Mouse (Mus musculus): ENCODE data around the gene Hnrnpm. TPM values are rescaled to one million over a fixed set of nuclear protein-coding genes. Genes with fewer than 3 reads are reported as not detected.

Gene Hnrnpm
- total and polyA plus RNA-seq, 2 experiments, result 33.6 to 53.7 TPM

DNA sequence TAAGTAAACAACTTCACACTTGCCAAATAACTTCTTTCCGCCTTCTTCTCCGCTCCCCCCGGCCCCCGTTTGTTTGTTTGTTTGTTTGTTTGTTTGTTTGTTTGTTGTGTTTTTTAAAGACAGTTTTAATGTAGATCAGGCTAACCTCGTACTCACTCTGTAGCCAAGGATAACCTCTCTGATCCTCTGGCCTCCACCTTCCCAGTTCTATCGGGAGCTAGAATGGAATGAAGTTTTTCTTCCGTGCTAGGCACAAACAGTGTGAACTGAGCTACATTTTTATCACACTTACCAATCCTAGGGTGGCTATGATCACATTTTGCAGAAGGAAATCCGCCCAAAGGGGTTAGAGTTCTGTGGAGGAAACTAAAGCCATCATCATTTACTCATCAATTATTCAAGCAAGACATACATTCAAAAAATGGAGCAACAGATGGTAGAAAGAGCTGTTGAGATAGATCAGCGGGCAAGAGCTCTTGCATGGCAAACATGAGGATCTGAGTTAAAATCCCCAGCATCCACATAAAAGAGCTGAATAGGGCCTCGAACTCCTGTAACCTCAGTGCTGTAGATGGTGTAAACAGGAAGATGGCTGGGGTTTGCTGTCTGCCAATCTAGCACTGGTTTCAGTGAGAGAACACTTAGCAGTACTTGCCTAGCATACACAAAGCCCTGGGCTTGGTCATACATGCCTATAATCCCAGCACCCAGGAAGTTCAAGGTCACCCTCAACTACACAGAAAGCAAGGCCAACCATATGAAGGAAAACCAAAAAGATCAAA lies 32.5 kb upstream of the Hnrnpm start:
- TF ChIP-seq POLR2A (IDR thresholded peaks at IDR 0.05; ENCODE audit: extremely low read depth, insufficient read depth, low read length) (no peak), CTCF (IDR thresholded peaks at IDR 0.05; ENCODE audit: low read depth, low read length) (no peak)
- Histone ChIP-seq H3K27me3 (ENCODE audit: control insufficient read depth, insufficient read depth, low read length) (no peaks in the 10 kb centered on the region), H3K4me1 (ENCODE audit: control insufficient read depth, insufficient read depth, low read length) (peaks cover 10% of the 10 kb centered on the region), H3K79me2 (ENCODE audit: control insufficient read depth, insufficient read depth, low read length) (peaks cover 2% of the 10 kb centered on the region; the same call in 1 of the 2 replicates), H3K36me3 (ENCODE audit: control insufficient read depth, insufficient read depth, low read length) (no peaks in the 10 kb centered on the region), H3K4me3 (ENCODE audit: insufficient read depth, low read depth, low read length) (no peak overlapping the region), H3K27ac (replicated peaks; ENCODE audit: insufficient read depth, low read depth, low read length) (no peak overlapping the region), H3K9ac (ENCODE audit: low read depth, low read length) (no peak overlapping the region)
- DNase-seq (ENCODE audit: extremely low read depth, low read depth, low spot score), result no peak
- WGBS, result 43% methylated on average over 10 of the region's 10 CpGs

DNA sequence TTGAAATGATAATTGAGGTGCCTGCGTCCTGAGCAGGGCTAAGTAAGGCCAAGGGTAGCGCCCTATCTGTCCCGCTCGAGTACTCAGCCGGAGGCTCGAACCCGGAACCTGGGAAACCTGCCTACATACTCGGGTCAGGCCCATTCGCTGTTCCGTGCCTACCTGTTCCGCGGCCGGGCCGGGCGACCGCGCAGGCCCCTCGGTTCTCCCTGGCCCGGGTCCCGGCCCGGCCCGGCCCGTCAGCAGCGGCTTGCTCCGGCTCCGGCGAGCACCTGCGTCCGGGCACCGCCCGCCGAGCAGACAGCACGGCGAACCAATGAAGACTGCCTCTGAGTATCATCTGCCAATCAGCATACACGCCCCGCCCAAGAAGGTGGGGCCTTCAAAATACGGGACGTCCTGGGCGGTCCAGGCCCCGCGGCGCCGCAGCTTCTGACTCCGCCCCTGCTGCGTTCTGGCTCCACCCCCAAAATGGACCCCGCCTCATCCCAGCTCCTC lies 31.8 kb upstream of the Hnrnpm start, which contains the start of gene March2:
March2 (minus strand) TSS at position 287 of the 498 bp plus-strand sequence.
- Histone ChIP-seq H3K79me2 (ENCODE audit: control insufficient read depth, insufficient read depth, low read length) (peaks cover 2% of the 10 kb centered on the region; the same call in 1 of the 2 replicates), H3K27me3 (ENCODE audit: control insufficient read depth, insufficient read depth, low read length) (no peaks in the 10 kb centered on the region), H3K27ac (replicated peaks; ENCODE audit: insufficient read depth, low read depth, low read length) (peak within 1 kb of the TSS; percentile 96), H3K36me3 (ENCODE audit: control insufficient read depth, insufficient read depth, low read length) (no peaks in the 10 kb centered on the region), H3K4me1 (ENCODE audit: control insufficient read depth, insufficient read depth, low read length) (peaks cover 10% of the 10 kb centered on the region), H3K9ac (ENCODE audit: low read depth, low read length) (peak within 1 kb of the TSS; percentile 83), H3K4me3 (ENCODE audit: insufficient read depth, low read depth, low read length) (peak within 1 kb of the TSS; percentile 75)
- DNase-seq (ENCODE audit: extremely low read depth, low read depth, low spot score), result peak; percentile 88
- 1% methylated on average over 46 of the region's 46 CpGs for WGBS
- TF ChIP-seq CTCF (IDR thresholded peaks at IDR 0.05; ENCODE audit: low read depth, low read length) (no peak), POLR2A (IDR thresholded peaks at IDR 0.05; ENCODE audit: extremely low read depth, insufficient read depth, low read length) (peak; percentile 82)

DNA sequence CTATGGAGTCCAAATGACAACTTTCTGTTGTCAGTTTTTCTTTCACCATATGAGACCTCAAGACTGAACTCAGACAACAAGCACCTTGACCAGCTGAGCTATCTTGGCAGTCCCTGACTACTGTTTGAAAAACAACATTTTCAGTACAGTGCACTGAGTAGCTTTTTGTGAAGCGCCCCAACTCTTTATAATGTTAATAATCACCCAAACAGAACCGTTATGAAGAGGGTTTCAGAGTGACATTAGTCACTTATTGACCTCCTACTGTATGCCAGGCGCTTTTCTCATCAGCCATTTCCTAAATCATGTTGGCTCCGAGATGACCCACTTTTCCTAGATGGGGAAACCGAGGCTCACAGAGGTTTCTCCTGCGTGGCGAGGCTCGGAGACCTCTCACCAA lies 31.3 kb upstream of the Hnrnpm start:
- Histone ChIP-seq H3K9ac (ENCODE audit: low read depth, low read length) (peak overlapping the region; percentile 83), H3K27me3 (ENCODE audit: control insufficient read depth, insufficient read depth, low read length) (no peaks in the 10 kb centered on the region), H3K4me3 (ENCODE audit: insufficient read depth, low read depth, low read length) (peak overlapping the region; percentile 75), H3K36me3 (ENCODE audit: control insufficient read depth, insufficient read depth, low read length) (no peaks in the 10 kb centered on the region), H3K4me1 (ENCODE audit: control insufficient read depth, insufficient read depth, low read length) (peaks cover 10% of the 10 kb centered on the region), H3K27ac (replicated peaks; ENCODE audit: insufficient read depth, low read depth, low read length) (peak overlapping the region; percentile 96), H3K79me2 (ENCODE audit: control insufficient read depth, insufficient read depth, low read length) (peaks cover 2% of the 10 kb centered on the region; the same call in 1 of the 2 replicates)
- no peak for TF ChIP-seq POLR2A (IDR thresholded peaks at IDR 0.05; ENCODE audit: extremely low read depth, insufficient read depth, low read length)
- TF ChIP-seq CTCF (IDR thresholded peaks at IDR 0.05; ENCODE audit: low read depth, low read length), result no peak
- under 1% methylated on average over 8 of the region's 8 CpGs for WGBS
- peak; percentile 85 for DNase-seq (ENCODE audit: extremely low read depth, low read depth, low spot score)

DNA sequence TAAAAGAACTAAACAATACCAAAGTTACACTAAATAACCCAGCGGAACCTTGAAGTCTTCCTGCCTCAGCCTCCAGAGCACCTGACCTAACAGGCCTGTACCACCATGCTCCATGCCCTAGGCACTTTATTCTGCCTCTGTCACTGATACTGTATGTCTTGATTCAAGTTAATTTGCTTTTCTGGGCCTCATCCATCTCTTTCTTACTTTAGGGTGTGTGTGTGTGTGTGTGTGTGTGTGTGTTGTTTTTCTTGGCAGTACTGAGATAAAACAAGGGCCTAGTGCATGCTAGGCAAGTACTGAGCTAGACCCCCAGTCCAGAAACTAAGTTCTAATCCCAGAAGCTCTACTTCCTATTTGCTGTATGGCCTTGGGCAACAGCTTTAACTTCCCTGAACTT lies 30.6 kb upstream of the Hnrnpm start:
- DNase-seq (ENCODE audit: extremely low read depth, low read depth, low spot score), result no peak
- Histone ChIP-seq H3K79me2 (ENCODE audit: control insufficient read depth, insufficient read depth, low read length) (peaks cover 2% of the 10 kb centered on the region; the same call in 1 of the 2 replicates), H3K27me3 (ENCODE audit: control insufficient read depth, insufficient read depth, low read length) (no peaks in the 10 kb centered on the region), H3K4me1 (ENCODE audit: control insufficient read depth, insufficient read depth, low read length) (peaks cover 10% of the 10 kb centered on the region), H3K9ac (ENCODE audit: low read depth, low read length) (no peak overlapping the region), H3K4me3 (ENCODE audit: insufficient read depth, low read depth, low read length) (peak overlapping the region; percentile 17; the same call in 1 of the 2 replicates), H3K27ac (replicated peaks; ENCODE audit: insufficient read depth, low read depth, low read length) (peak overlapping the region; percentile 38; the same call in 1 of the 2 replicates), H3K36me3 (ENCODE audit: control insufficient read depth, insufficient read depth, low read length) (no peaks in the 10 kb centered on the region)
- TF ChIP-seq CTCF (IDR thresholded peaks at IDR 0.05; ENCODE audit: low read depth, low read length), result no peak
- no peak for TF ChIP-seq POLR2A (IDR thresholded peaks at IDR 0.05; ENCODE audit: extremely low read depth, insufficient read depth, low read length)
- WGBS, result 96% methylated on average over 1 of the region's 1 CpGs

DNA sequence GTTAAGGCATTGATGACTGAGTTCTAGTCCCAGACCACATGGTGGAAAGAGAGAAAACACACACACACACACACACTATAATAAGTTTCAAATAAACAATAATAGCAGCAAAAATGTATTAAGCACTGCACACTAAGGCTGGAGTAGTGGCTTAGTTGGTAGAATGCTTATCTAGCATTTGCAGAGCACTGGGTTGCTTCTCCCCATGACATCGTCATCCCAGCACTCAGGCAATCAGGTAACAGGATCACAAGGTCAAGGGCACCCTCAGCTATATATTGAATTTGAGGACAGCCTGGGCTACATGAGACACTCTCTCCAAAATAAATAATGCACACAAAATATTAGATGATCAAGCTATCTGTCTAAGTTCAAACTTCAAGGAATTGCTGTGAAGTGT lies 28.1 kb upstream of the Hnrnpm start:
- Histone ChIP-seq H3K4me1 (ENCODE audit: control insufficient read depth, insufficient read depth, low read length) (peaks cover 10% of the 10 kb centered on the region), H3K79me2 (ENCODE audit: control insufficient read depth, insufficient read depth, low read length) (peaks cover 2% of the 10 kb centered on the region; the same call in 1 of the 2 replicates), H3K4me3 (ENCODE audit: insufficient read depth, low read depth, low read length) (no peak overlapping the region), H3K27me3 (ENCODE audit: control insufficient read depth, insufficient read depth, low read length) (no peaks in the 10 kb centered on the region), H3K27ac (replicated peaks; ENCODE audit: insufficient read depth, low read depth, low read length) (no peak overlapping the region), H3K9ac (ENCODE audit: low read depth, low read length) (no peak overlapping the region), H3K36me3 (ENCODE audit: control insufficient read depth, insufficient read depth, low read length) (0 out of 2 replicates have a peak, but pooled peaks cover 2% of the 10 kb centered on the region)
- DNase-seq (ENCODE audit: extremely low read depth, low read depth, low spot score), result no peak
- no peak for TF ChIP-seq CTCF (IDR thresholded peaks at IDR 0.05; ENCODE audit: low read depth, low read length)
- TF ChIP-seq POLR2A (IDR thresholded peaks at IDR 0.05; ENCODE audit: extremely low read depth, insufficient read depth, low read length), result no peak
- 56% methylated on average over 1 of the region's 1 CpGs for WGBS
